ENCODE assay signal across 15 mouse cellular contexts in the genomic region with DNA sequence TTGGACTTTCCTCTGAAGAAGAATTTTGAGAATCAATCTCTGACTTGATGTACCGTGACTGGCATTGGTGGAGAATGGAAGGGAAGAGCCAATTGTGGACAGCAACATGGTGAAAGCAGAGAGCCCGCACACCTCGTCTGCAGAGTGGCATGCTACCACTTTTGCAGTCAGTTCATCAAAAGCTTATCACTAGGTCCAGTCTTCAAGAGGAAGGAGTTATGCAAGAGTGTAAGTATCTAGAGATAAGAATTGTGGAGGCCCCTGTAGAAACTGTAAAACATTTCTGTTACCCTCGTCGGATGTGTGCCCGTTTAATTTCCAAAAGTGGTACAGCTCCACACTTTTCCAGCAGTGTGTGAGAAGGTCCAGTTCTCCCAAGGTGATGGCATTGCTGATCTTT.
"Had no signal": no experiment of that assay in that cellular context is flagged by ENCODE, and none has a peak within 500 bp of the region (broad histone marks: within the 10 kb centered on the region; RNA-seq: fewer than 3 reads in every experiment).

No protein-coding gene starts in this region.

- DNase-seq: kidney, adult 11 months; kidney, adult 9 months; kidney, postnatal 10 days; kidney, postnatal 4 days; left cerebral cortex, postnatal 4 days; lung, adult 18-20 months; retina, postnatal 1 day; right cerebral cortex, postnatal 4 days; spleen, adult 18-20 months; thymus, adult 18-20 months; thymus, postnatal 14 days had no signal

- H3K4me1 ChIP-seq: limb, embryonic 13.5 days; midbrain, embryonic 15.5 days; neural tube, embryonic 12.5 days had no signal

- H3K27ac ChIP-seq: limb, embryonic 13.5 days; midbrain, embryonic 15.5 days; neural tube, embryonic 12.5 days had no signal

- H3K27me3 ChIP-seq: limb, embryonic 13.5 days; midbrain, embryonic 15.5 days; neural tube, embryonic 12.5 days had no signal

- H3K9me3 ChIP-seq: midbrain, embryonic 15.5 days; neural tube, embryonic 12.5 days had no signal

- H3K9ac ChIP-seq: limb, embryonic 13.5 days; midbrain, embryonic 15.5 days; neural tube, embryonic 12.5 days had no signal

- H3K4me3 ChIP-seq: limb, embryonic 13.5 days; midbrain, embryonic 15.5 days; neural tube, embryonic 12.5 days had no signal

- ATAC-seq: midbrain, embryonic 15.5 days had no signal

- H3K4me2 ChIP-seq: limb, embryonic 13.5 days; midbrain, embryonic 11.5 days; midbrain, embryonic 15.5 days; neural tube, embryonic 12.5 days had no signal
